Mouse (Mus musculus) CD4-positive, CD25-positive, alpha-beta regulatory T cell (primary cell): ENCODE measurements around the gene Gm21987. TPM values are rescaled to one million over a fixed set of nuclear protein-coding genes. Genes with fewer than 3 reads are reported as not detected.

Source experiments
- polyA plus RNA-seq: library from polyadenylated mRNA; unstranded; fragments of 100-300 nt; shearing (Covaris generic); gene quantifications from one replicate; pipeline ENCODE4 v1.2.1, GENCODE M21; 2017

The Gm21987 gene
- polyA plus RNA-seq, result not detected

GRCm38 (mm10) chr16:38346529-38347325, at the start of gene Gm21987, which contains the start of gene Cox17:
TSS of gene Gm21987 (plus strand) at chr16:38347040.
TSS of gene Cox17 (plus strand) at chr16:38346991.

DNA sequence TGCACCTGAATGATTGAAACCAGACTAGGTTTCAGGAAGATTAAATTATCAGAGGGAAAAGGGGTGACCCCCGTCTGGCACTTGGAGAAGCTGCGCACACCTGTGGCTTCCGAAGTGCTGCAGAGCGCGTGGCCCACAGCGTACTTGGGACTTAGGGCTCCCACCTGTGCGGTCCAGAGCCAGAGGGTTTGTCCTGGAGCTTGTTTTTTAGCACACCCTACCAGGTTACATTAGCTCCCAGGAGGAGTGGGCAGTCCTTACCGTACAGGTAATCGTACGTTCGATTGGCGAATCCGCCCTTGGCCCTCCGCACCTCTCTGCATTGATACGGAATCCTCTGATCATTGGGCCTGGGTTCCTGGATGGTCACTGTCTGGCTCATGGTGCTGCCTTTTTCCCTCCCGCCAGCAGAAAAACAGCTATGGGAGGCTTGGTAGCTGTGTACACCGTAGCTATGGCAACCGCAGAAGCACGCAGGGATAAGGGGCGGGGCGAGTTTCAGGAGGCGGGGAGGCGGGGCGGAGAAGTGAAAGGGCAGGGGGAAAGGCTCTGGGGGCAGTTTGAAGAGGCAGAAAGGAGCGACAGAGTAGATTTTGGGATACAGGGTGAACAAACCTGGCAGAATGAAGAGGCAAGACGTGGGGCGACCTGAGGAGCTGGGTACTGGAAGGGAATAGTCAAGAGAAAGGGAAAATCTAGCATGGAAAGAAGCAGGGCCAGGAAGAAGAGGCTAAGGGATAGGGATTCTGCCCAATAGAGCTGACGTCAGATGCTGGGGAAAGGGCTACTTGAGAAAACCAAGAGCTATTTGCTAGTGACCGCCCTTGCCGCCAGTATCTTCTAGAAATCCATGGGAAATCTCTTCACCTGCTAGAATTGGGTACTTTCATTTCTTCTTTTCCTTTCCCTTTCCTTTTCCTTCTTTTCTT, 5.2 kb upstream of the Gm21987 start, which contains the start of gene Maats1:
TSS of gene Maats1 (minus strand) at position 748 of the 929 bp plus-strand sequence.

GRCm38 (mm10) chr16:38361933-38362332, 15.1 kb downstream of the Gm21987 start, which contains the start of gene Popdc2:
TSS of gene Popdc2 (plus strand) at chr16:38362209.

Other genes starting within 250 kb of the Gm21987 start
- not detected for gene Nr1i2, start 52.2 kb upstream of the Gm21987 start, polyA plus RNA-seq
- 0.14 TPM for gene Maats1, start 4.9 kb upstream of the Gm21987 start, polyA plus RNA-seq
- 193 TPM for gene Cox17, start within 50 bp of the Gm21987 start, polyA plus RNA-seq
- 1.6 TPM for gene Popdc2, start 15.2 kb downstream of the Gm21987 start, polyA plus RNA-seq
- 0.12 TPM for gene Pla1a, start 86.1 kb downstream of the Gm21987 start, polyA plus RNA-seq
- gene Adprh, start 105.7 kb downstream of the Gm21987 start, polyA plus RNA-seq, result 112 TPM
- 3.2 TPM for gene Cd80, start 108.5 kb downstream of the Gm21987 start, polyA plus RNA-seq
- 7.9 TPM for gene Timmdc1, start 175.6 kb downstream of the Gm21987 start, polyA plus RNA-seq
- gene Poglut1, start 203.2 kb downstream of the Gm21987 start, polyA plus RNA-seq, result 52.8 TPM
- 45.6 TPM for gene Tmem39a, start 211.7 kb downstream of the Gm21987 start, polyA plus RNA-seq